Mouse (Mus musculus): ENCODE data around the gene Sprn.

DNA sequence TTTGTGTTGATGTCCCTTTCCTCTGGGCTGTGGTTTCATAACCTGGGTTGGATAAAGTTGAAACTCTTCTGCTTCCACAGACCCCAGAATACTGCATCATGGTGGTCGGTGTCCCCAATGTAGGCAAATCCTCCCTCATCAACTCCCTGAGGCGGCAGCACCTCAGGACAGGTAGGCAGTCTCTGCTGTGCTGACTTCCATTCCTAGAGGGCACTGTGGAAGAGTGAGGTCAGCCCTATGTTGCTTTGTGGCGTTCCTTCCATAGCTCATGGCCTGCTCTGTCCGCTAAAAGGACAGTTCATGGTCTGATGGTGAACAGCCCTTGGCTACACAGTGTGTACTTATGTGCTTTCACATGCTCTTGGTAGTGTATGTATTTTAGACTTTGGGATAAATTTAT is 10.1 kb downstream of the Sprn start:
- TF ChIP-seq CTCF (conservative IDR thresholded peaks at IDR 0.05; ENCODE audit: low read length) = no peak
- TF ChIP-seq NANOG (IDR thresholded peaks at IDR 0.05; ENCODE audit: borderline replicate concordance, low read length) = no peak

Measured in E14TG2a.4 (cell line).